Mouse (Mus musculus) small intestine, adult 2 months (tissue): ENCODE data around the gene Pank1.

Experiments used
- CTCF ChIP-seq: fragments of 200-500 bp; IDR thresholded peaks from 2 replicates; pipeline ENCODE4 v1.5.1; 2012; ENCODE audit warnings: low read depth, mild to moderate bottlenecking, control low read depth, inconsistent platforms, low read length, moderate library complexity, mixed read lengths; ENCODE audit not compliant: insufficient replicate concordance, insufficient read length; ENCODE audit errors: extremely low read depth
- POLR2A ChIP-seq: fragments of 200-500 bp; IDR thresholded peaks from 2 replicates; pipeline ENCODE4 v1.6.1; 2012; ENCODE audit warnings: low read depth, mild to moderate bottlenecking, control low read depth, inconsistent platforms, low read length, moderate library complexity

GRCm38 (mm10) chr19:34895082-34895481 lies 15.8 kb upstream of the Pank1 start:
- TF ChIP-seq CTCF (no peak), POLR2A (no peak)
